Mouse (Mus musculus) lung, postnatal 25 days (tissue): Measurements from ENCODE around the gene Mapk13.
"Not testable (repeated sequence)": the region's sequence is repeated elsewhere in the genome, so short reads cannot be mapped to it uniquely, and the experiment has no call there.

Experiments
- DNase-seq: peaks from one replicate; pipeline ENCODE4 v3.0.0; 2022; ENCODE audit warnings: low spot score

Mapk13 gene

GRCm38 (mm10) chr17:28815384-28816004 lies 46.4 kb downstream of the Mapk13 start:
- no peak for DNase-seq

GRCm38 (mm10) chr17:28816326-28816725 lies 47.2 kb downstream of the Mapk13 start:
- DNase-seq = not testable (repeated sequence)

GRCm38 (mm10) chr17:28816875-28817811 lies 48.0 kb downstream of the Mapk13 start:
- no peak for DNase-seq

GRCm38 (mm10) chr17:28820189-28820588 lies 51.1 kb downstream of the Mapk13 start:
- no peak for DNase-seq

GRCm38 (mm10) chr17:28823004-28823745 lies 54.1 kb downstream of the Mapk13 start:
- no peak for DNase-seq

- DNase-seq = no peak
Measured at GRCm38 (mm10) chr17:28823749-28824148, 54.7 kb downstream of the Mapk13 start.

GRCm38 (mm10) chr17:28824896-28825295 lies 55.8 kb downstream of the Mapk13 start:
- no peak for DNase-seq

- DNase-seq = no peak
Measured at GRCm38 (mm10) chr17:28825359-28826041, 56.4 kb downstream of the Mapk13 start.

GRCm38 (mm10) chr17:28827665-28828231 lies 58.7 kb downstream of the Mapk13 start:
- no peak for DNase-seq

- DNase-seq = no peak
Measured at GRCm38 (mm10) chr17:28829120-28829519, 60.0 kb downstream of the Mapk13 start.
